ENCODE assay signal across 13 mouse cellular contexts in genomic region chr11:88137814-88138425, GRCm38 (mm10). TPM values are rescaled to one million over a fixed set of nuclear protein-coding genes. Genes with fewer than 3 reads are reported as not detected.
DNase-seq lines count a peak whose midpoint lies in the region; ATAC-seq lines count a peak whose summit lies in the region.
"Had no signal": no experiment of that assay in that cellular context is flagged by ENCODE, and none has a peak within 500 bp of the region (broad histone marks: within the 10 kb centered on the region; RNA-seq: fewer than 3 reads in every experiment).

No protein-coding gene starts in this region.

- H3K4me1 ChIP-seq in hindbrain, embryonic 14.5 days (replicated peaks; ENCODE audit: control insufficient read depth, insufficient read depth, low read length): peaks cover 44% of the 10 kb centered on the region
- peaks cover 86% of the 10 kb centered on the region for H3K4me1 ChIP-seq in midbrain, embryonic 10.5 days

- no peak for ATAC-seq in hindbrain, embryonic 14.5 days (ENCODE audit: low FRiP score)

- no peaks in the 10 kb centered on the region for H3K27me3 ChIP-seq in hindbrain, embryonic 14.5 days (ENCODE audit: control insufficient read depth, insufficient read depth, low read length)
- H3K27me3 ChIP-seq in midbrain, embryonic 10.5 days (ENCODE audit: low read depth, poor library complexity, severe bottlenecking): no peaks in the 10 kb centered on the region
- H3K27me3 ChIP-seq: megakaryocyte, embryonic 14.5 days had no signal

- H3K9ac ChIP-seq in hindbrain, embryonic 14.5 days: no peak overlapping the region
- H3K9ac ChIP-seq: liver, embryonic 15.5 days had no signal

- no peak overlapping the region for H3K4me2 ChIP-seq in hindbrain, embryonic 14.5 days (replicated peaks)
- H3K4me2 ChIP-seq: liver, embryonic 15.5 days had no signal

- H3K9me3 ChIP-seq in hindbrain, embryonic 14.5 days (ENCODE audit: control insufficient read depth, low read length): no peaks in the 10 kb centered on the region
- H3K9me3 ChIP-seq in midbrain, embryonic 10.5 days (replicated peaks): no peaks in the 10 kb centered on the region
- H3K9me3 ChIP-seq: liver, embryonic 15.5 days; megakaryocyte, embryonic 14.5 days had no signal

- peak overlapping the region; percentile 89 for H3K27ac ChIP-seq in hindbrain, embryonic 14.5 days
- H3K27ac ChIP-seq in midbrain, embryonic 10.5 days (replicated peaks): peak overlapping the region; percentile 90
- H3K27ac ChIP-seq: liver, embryonic 15.5 days had no signal

- peak; percentile 42 for DNase-seq in lung, postnatal 36 days
- DNase-seq in lung, postnatal 25 days (ENCODE audit: low spot score): no peak
- no peak for DNase-seq in hindbrain, embryonic 14.5 days (ENCODE audit: low spot score)
- DNase-seq in midbrain, embryonic 10.5 days (ENCODE audit: low spot score): no peak
- DNase-seq in thymus, adult 18-20 months: no peak
- DNase-seq in cerebellum, postnatal 14 days: no peak
- DNase-seq in ovary, postnatal 14 days (ENCODE audit: low spot score): no peak
- no peak for DNase-seq in right cerebral cortex, adult 2 months (ENCODE audit: low spot score in 2 of 2)
- DNase-seq: cerebellum, postnatal 36 days; heart, adult 18-20 months had no signal

- H3K36me3 ChIP-seq in hindbrain, embryonic 14.5 days (replicated peaks; ENCODE audit: control insufficient read depth, insufficient read depth): peaks cover 8% of the 10 kb centered on the region; the same call in 1 of the 2 replicates
- peaks cover 13% of the 10 kb centered on the region for H3K36me3 ChIP-seq in midbrain, embryonic 10.5 days
- H3K36me3 ChIP-seq: liver, embryonic 15.5 days had no signal

- 59% methylated on average over 12 of the region's 12 CpGs for WGBS in hindbrain, embryonic 14.5 days
- 57% methylated on average over 12 of the region's 12 CpGs for WGBS in midbrain, embryonic 10.5 days

- H3K4me3 ChIP-seq in hindbrain, embryonic 14.5 days (replicated peaks; ENCODE audit: low read length): no peak overlapping the region
- peak overlapping the region; percentile 41 for H3K4me3 ChIP-seq in midbrain, embryonic 10.5 days
- H3K4me3 ChIP-seq: erythroblast, embryonic 14.5 days; liver, embryonic 15.5 days; megakaryocyte, embryonic 14.5 days had no signal

RNA-seq across cellular contexts. Expression of gene Cuedc1, which starts 40.1 kb away (rescaled TPM):
- 32.4 and 37.8 TPM in 2 replicates for polyA plus RNA-seq in hindbrain, embryonic 14.5 days (2014; fragmentation: Nextera tagmentation; extraction: Ambion mirVana)
- 26.4 and 27.2 TPM in 2 replicates for polyA plus RNA-seq in midbrain, embryonic 10.5 days (2016; fragmentation: Nextera tagmentation; extraction: Ambion mirVana)
